Mouse (Mus musculus) lung, adult 2 months (tissue): ENCODE measurements around the gene Galnt18. TPM values are rescaled to one million over a fixed set of nuclear protein-coding genes. Genes with fewer than 3 reads are reported as not detected.

Source experiments
- DNase-seq: peaks from one replicate; pipeline ENCODE4 v3.0.0; 2022
- H3K4me1 ChIP-seq: fragments of 200-500 bp; 2 replicates; pipeline ENCODE4 v1.6.1; 2011; ENCODE audit warnings: low read length; ENCODE audit not compliant: control insufficient read depth, insufficient read depth
- H3K4me3 ChIP-seq: fragments of 200-500 bp; replicated peaks from 2 replicates; pipeline ENCODE3; 2011; ENCODE audit warnings: low read depth, mild to moderate bottlenecking, control low read depth, low read length; ENCODE audit errors: extremely low read depth
- CTCF ChIP-seq: fragments of 200-500 bp; IDR thresholded peaks from 2 replicates; pipeline ENCODE4 v1.5.1; 2011; ENCODE audit warnings: mild to moderate bottlenecking, low read length, control low read depth; ENCODE audit not compliant: insufficient read depth
- POLR2A ChIP-seq: fragments of 200-500 bp; IDR thresholded peaks from 2 replicates; pipeline ENCODE4 v1.6.1; 2011; ENCODE audit warnings: low read depth, mild to moderate bottlenecking, control low read depth, low read length, borderline replicate concordance; ENCODE audit errors: extremely low read depth
- WGBS: fragments of 180-500 bp; shearing (Covaris S2); methylation state at CpG from one replicate; pipeline ENCODE4 v1.1.7; 2018; 5-methylcytosine and 5-hydroxymethylcytosine counted together
- polyA plus RNA-seq: library from polyadenylated mRNA; depleted of rRNA; stranded (reverse); fragments of >200 nt; gene quantifications from 2 replicates; pipeline ENCODE4 v1.2.3, GENCODE M21; 2012

The Galnt18 gene
- polyA plus RNA-seq, 1 experiment = 142 TPM

DNA sequence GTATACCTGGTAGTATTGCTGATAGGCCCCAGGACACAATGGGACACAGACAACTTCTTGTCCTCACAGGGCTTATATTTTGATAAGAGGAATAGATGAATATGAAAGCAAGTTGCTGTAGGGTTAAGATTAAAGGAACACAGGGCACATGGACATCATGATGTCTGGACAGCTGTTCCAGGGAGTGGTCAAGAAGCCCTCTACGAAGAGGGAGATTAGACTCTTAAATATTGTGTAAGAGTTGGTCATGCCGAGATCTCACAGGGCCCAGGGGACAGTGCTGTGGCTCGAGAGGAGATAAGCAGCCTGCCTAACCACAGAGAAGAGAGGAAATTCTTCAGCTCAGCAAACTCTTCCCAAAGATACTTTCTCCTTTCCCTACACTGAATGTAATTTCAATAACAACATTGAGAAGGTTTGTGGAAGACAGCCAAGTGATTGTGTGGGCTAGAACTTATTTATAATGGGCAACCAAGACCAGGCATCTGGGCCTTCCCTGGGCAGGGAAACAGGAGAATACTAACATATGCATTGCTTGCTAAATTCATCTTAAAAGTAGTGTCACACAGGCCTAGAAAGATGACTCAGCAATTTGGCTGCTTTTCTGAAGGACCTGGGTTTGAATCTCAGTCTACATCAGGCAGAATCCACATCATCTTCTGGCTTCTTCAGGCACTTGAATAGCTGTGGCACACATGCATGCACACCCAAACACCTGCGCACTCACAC, 178.3 kb downstream of the Galnt18 start:
- Histone ChIP-seq H3K4me1 (peaks cover 2% of the 10 kb centered on the region; the same call in 1 of the 2 replicates), H3K4me3 (no peak overlapping the region)
- no peak for TF ChIP-seq CTCF
- no peak for TF ChIP-seq POLR2A
- WGBS = 42% methylated on average over 4 of the region's 4 CpGs
- DNase-seq = no peak

DNA sequence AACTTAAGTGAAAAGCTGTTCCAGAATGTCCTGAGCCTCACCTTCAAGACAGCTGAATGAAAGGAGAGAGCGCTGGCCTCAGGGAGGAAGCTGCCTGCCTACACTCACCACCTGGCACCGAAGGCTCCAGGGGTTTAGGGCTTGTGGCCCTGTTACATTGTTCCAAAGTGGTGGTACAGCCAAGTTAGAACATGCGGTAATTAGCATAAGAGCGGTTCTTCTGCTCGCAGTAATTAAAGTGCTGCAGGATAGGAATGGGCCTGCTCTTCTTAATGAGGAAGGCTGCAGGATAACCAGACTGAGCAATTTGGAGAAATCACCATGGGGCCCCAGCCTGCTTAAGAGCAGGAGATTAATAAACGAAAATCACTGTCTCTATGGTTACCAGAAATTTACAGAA, 179.0 kb downstream of the Galnt18 start:
- TF ChIP-seq POLR2A (no peak), CTCF (no peak)
- 70% methylated on average over 6 of the region's 6 CpGs for WGBS
- H3K4me3 ChIP-seq = no peak overlapping the region
- no peak for DNase-seq
- no peaks in the 10 kb centered on the region; the same call in 1 of the 2 replicates for H3K4me1 ChIP-seq

DNA sequence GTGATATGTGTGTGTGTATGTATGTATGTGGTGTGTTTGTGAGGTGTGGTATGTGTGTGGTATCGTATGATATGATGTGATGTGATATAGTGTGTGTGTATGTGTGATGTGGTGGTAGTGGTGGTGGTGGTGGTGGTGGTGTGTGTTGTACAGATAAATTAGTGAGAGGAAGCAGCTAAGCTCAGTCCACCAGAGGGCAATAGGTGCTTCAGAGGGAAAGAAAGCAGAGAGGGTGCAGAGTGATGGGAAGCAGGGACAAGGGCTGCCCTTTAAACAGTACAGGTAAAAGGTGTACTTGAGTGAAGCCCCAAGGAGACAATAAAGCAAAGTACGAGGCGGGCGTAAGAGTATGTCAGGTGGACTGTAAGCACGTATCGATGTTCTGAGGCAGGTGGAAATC, 186.1 kb downstream of the Galnt18 start:
- no peak for DNase-seq
- 85% methylated on average over 6 of the region's 6 CpGs for WGBS
- no peak overlapping the region for H3K4me3 ChIP-seq
- H3K4me1 ChIP-seq = peaks cover 2% of the 10 kb centered on the region
- TF ChIP-seq CTCF (no peak), POLR2A (no peak)

DNA sequence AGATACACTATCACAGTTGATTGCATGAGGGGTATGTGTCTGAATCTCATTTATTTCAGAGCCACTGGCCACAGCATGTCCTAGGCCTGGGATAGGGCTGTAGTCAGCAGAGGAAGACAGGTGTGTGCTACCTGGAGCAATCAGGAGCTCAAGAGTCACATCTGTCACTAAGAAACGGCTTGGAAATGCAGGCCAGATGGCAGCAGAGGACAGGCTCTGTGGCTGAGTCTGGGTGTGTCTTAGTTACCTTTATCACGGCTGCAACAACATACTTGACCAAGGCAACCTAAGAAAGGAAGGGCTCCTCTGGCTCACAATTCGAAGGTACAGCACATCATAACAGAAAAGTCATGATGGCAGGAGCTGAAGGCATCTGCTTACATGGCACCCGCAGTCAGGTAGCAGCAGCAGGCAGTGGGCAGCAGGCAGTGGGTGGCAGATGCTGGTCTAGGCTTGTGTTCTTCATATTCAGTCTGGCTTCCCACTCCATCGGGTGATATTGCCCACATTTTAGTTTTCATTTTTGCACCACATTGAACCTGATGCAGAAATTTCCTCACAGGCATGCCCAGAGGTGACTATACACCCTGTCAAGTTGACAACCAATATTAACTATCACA, 190.2 kb downstream of the Galnt18 start:
- TF ChIP-seq CTCF (no peak), POLR2A (no peak)

DNA sequence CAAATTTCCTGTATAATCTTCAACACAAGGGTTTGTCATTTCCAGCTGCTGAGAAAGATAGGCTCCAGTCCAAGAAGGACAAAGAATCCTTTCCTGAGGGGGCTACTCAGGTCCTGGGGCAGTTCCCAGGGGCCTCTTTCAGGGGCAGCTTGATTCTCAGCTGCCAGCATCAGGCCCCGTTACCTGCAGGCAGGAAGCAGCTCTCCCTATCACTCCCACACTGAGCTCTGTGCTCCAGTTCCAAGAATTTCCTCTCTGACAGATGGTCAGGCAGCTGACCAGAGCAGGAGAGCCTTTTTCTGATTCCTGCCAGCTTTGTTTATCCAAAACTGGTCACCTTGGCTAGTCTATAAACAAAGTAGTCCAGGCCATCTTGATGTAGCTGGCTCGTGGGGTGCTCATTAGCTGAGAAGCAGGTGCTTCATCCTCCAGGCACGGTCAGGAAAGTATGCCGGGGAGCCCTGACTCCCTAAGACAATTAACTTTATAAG, 191.4 kb downstream of the Galnt18 start:
- TF ChIP-seq CTCF (no peak), POLR2A (no peak)
- WGBS = 38% methylated on average over 4 of the region's 4 CpGs
- Histone ChIP-seq H3K4me3 (no peak overlapping the region), H3K4me1 (peaks cover 10% of the 10 kb centered on the region)
- peak; percentile 16 for DNase-seq

More for the DNA sequence above, 190.2 kb downstream of the Galnt18 start:
- H3K4me1 ChIP-seq = peaks cover 10% of the 10 kb centered on the region
- WGBS = 72% methylated on average over 5 of the region's 5 CpGs
- no peak for DNase-seq
- no peak overlapping the region for H3K4me3 ChIP-seq

DNA sequence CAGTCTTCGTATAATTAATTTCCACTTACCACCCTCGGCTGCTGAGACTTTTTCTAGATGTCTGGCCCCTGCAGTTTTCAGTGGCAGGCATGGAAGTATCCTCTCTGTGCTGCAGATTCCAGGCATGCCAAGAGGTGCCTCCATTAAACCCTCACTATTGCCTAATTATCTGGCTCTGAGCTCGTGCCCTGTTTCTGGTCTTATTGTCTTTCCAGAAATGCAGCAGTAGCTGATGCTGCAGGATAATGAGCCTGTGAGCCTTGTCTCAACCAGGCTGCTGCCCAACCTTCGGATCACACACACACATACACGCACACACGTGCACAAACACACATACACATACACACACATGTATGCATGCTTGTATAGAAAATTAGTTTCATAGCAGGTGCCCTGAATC, 199.2 kb downstream of the Galnt18 start:
- Histone ChIP-seq H3K4me1 (no peaks in the 10 kb centered on the region; the same call in 1 of the 2 replicates), H3K4me3 (no peak overlapping the region)
- WGBS = 79% methylated on average over 6 of the region's 6 CpGs
- no peak for TF ChIP-seq POLR2A
- no peak for TF ChIP-seq CTCF
- DNase-seq = no peak

DNA sequence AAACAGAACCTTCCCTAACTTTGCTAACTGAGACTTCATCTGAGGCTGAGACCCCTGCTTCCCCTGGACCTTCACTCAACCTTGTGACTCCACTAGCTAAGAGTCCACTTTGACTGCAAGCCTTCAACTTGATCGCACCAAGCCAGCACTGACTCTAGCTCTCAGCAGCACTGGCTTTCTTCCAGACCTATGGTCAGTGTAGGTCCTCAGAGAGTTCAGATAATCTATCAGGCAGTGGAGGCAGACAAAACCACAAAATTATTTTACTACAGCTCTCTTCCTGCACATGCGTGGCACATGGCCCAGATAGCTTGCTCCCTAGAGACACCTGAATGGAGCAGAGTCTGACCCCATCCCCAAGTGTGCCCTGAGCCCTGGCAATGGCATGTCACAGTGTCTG, 204.7 kb downstream of the Galnt18 start:
- TF ChIP-seq POLR2A (no peak), CTCF (no peak)
- WGBS = 65% methylated on average over 2 of the region's 2 CpGs
- H3K4me1 ChIP-seq = no peaks in the 10 kb centered on the region; the same call in 1 of the 2 replicates
- DNase-seq = no peak
- H3K4me3 ChIP-seq = no peak overlapping the region

DNA sequence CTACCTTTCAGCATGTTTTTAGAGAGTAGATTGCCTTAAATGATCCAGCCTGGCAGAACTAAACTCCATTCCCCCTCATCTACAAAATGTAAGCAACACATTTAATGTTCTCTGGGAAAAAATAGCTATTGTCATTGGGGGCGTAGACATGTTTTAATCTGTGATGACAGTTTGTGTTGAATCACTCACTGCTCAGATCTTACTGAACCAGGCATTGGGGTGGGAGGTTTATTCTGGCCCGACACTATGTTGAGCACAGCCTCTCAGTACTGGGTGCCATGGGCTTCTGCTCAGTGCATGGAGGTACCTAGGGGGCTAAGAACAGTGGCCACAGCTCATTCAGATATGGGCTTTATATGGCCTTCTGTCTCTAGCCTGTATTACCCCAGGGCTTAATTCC, 207.4 kb downstream of the Galnt18 start:
- 69% methylated on average over 2 of the region's 2 CpGs for WGBS
- no peak for TF ChIP-seq CTCF
- TF ChIP-seq POLR2A = no peak
- no peak for DNase-seq
- no peak overlapping the region for H3K4me3 ChIP-seq
- no peaks in the 10 kb centered on the region for H3K4me1 ChIP-seq

DNA sequence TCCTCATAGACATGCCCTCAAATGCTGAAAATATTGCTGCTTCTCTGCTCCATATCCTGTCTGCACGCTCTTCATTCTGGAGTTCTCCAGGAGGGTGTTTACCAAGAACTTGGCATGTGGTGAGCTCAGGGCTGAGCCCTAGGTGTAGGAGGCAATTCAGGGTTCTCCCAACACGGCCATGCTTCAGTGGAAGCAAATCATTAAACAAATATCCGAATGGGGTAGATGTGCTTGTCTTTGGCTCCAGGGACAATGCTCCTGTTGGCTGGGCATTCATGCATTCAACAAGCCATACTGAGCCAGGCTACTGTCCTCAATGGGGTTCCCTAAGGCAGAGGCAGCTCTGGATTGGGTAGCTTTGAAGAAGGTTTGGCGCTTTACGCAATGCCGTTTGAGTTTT, 212.9 kb downstream of the Galnt18 start:
- no peak for DNase-seq
- Histone ChIP-seq H3K4me3 (no peak overlapping the region), H3K4me1 (peaks cover 2% of the 10 kb centered on the region; the same call in 1 of the 2 replicates)
- 68% methylated on average over 6 of the region's 6 CpGs for WGBS
- TF ChIP-seq POLR2A (no peak), CTCF (no peak)

DNA sequence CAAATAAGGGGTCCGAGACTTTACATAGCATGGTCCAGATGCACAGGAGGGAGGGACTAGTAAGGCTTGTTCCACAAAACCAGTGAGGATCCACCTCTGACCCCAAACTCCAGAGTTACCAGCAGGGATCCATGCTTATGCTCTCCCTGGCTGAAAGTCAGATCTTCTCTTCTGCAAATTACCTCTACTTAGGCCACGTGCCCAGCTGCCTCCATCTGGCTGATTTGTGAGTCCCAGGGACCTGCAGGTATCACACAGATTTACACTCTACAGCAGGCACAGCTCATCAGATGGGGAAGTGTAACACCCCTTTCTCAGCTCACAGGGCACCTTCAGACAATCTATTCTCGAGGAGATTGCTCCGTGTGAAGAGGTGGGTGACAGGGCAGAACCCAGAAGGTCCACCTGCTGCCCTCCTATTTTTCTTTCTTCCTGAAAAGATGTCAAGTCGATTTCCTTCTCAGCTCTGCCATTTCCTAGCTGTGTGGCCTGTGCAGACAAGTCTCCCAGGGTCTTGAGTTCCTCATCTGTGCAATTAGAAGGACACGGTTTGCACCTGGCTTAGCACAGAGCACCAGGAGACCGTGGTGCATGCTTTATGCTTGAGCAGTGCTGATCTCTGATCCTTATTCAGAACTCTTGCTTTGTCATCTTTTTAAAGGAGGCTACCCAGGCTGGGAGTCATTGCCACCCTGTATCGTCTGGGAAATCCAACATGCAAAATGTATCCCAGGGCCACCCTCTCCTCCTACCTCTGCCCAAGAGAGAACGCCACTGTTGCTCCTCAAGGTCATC, 216.3 kb downstream of the Galnt18 start:
- Histone ChIP-seq H3K4me1 (peaks cover 2% of the 10 kb centered on the region; the same call in 1 of the 2 replicates), H3K4me3 (no peak overlapping the region)
- no peak for DNase-seq
- TF ChIP-seq CTCF (no peak), POLR2A (no peak)
- 77% methylated on average over 9 of the region's 9 CpGs for WGBS

DNA sequence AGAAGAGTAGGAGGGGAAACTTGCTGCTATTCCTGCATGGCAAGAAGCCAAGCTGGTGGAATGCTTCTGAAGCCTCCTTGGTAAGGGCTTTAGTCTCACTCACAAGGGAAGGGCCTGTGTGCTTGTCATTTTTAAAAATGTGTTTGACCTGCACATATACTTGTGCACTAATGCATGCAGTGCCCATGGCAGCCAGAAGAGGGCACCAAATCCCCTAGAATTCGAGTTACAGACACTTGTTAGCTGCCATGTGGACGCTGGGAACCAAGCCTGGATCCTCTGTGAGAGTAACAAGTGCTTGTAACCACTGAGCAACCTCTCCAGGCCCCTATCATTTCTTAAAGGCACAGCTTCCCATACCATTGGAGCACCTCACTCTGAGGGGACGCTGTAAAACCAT, 219.7 kb downstream of the Galnt18 start:
- DNase-seq = no peak
- Histone ChIP-seq H3K4me1 (no peaks in the 10 kb centered on the region), H3K4me3 (no peak overlapping the region)
- no peak for TF ChIP-seq POLR2A
- peak; percentile 24; the same call in 1 of the 2 replicates for TF ChIP-seq CTCF
- 81% methylated on average over 3 of the region's 3 CpGs for WGBS
